ENCODE assay signal across 8 mouse cellular contexts in the genomic region with DNA sequence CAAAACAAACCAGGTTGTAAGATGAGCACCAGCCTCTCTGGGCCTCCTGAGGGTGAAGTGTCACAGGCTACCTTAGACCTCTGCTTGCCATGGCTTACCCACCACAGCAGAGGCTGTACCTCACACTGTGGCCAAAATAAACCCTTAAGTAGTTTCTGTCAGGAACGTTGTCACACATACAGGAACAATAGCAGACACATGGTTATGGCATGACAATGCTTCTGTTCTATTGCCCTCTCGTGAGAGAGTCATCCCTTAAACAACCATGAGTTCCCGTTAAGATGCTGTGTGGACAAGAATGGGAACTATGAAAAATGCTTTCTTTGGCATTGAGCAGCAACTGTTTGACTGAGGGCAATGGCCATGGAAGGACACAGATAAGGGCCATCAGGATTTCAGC. TPM values are rescaled to one million over a fixed set of nuclear protein-coding genes. Genes with fewer than 3 reads are reported as not detected.
DNase-seq lines count a peak whose midpoint lies in the region; ATAC-seq and TF ChIP-seq lines count a peak whose summit lies in the region.

A gene (plus strand): TSS at position 301 of the 400 bp plus-strand sequence.

- no peak for TF ChIP-seq CTCF in Patski (IDR thresholded peaks at IDR 0.05)

- 89% methylated on average over 3 of the region's 3 CpGs for WGBS in midbrain, embryonic 14.5 days

- peak within 1 kb of the TSS; percentile 93 for H3K27ac ChIP-seq in midbrain, embryonic 14.5 days (replicated peaks; ENCODE audit: low read depth, low read length)

- no peaks in the 10 kb centered on the region for H3K9me3 ChIP-seq in midbrain, embryonic 14.5 days (ENCODE audit: control insufficient read depth, low read length)

- CTCF ChIA-PET in Patski (lab: Charles Lee): no interaction called here

- H3K27me3 ChIP-seq in Patski: no peaks in the 10 kb centered on the region
- H3K27me3 ChIP-seq in midbrain, embryonic 14.5 days (ENCODE audit: control insufficient read depth, insufficient read depth, low read length): no peaks in the 10 kb centered on the region

- H3K4me2 ChIP-seq in midbrain, embryonic 14.5 days (ENCODE audit: low read length): peak within 1 kb of the TSS; percentile 66

- in situ Hi-C loops in Patski (cut with MboI; ENCODE audit: low pct_unique_long_range_greater_than_20kb): no loop called here

- H3K4me1 ChIP-seq in midbrain, embryonic 14.5 days (ENCODE audit: control insufficient read depth, insufficient read depth, low read length): peaks cover 15% of the 10 kb centered on the region

- POLR2A ChIA-PET in Patski (lab: Charles Lee): no interaction called here

- DNase-seq in gastrocnemius, postnatal 10 days: no peak
- no peak for DNase-seq in gastrocnemius, adult 8-10 months (ENCODE audit: low spot score in 2 of 2)
- no peak for DNase-seq in Patski (ENCODE audit: low read depth, low spot score)
- no peak for DNase-seq in gonadal fat pad, adult 2 months (ENCODE audit: low read depth)
- DNase-seq in layer of hippocampus, postnatal 10 days (ENCODE audit: low spot score in 2 of 2): no peak
- no peak for DNase-seq in midbrain, embryonic 14.5 days
- DNase-seq in cerebellum, adult 11-12 months: no peak
- no peak for DNase-seq in MN1 (ENCODE audit: low spot score)

- peak within 1 kb of the TSS; percentile 84 for H3K9ac ChIP-seq in midbrain, embryonic 14.5 days (replicated peaks; ENCODE audit: low read length)

- no peak for ATAC-seq in Patski
- ATAC-seq in midbrain, embryonic 14.5 days (ENCODE audit: low FRiP score, low TSS enrichment): no peak

- peak within 1 kb of the TSS; percentile 67 for H3K4me3 ChIP-seq in midbrain, embryonic 14.5 days (replicated peaks; ENCODE audit: low read depth, low read length)

- H3K36me3 ChIP-seq in midbrain, embryonic 14.5 days (ENCODE audit: control insufficient read depth, insufficient read depth, low read length): no peaks in the 10 kb centered on the region

RNA-seq across cellular contexts. Expression of the gene that starts here (rescaled TPM):
- total RNA-seq in gastrocnemius, postnatal 10 days (2021): 10 to 100 TPM; 17.1 to 19.1 TPM
- total RNA-seq in gastrocnemius, adult 8-10 months (2022): 10 to 100 TPM in 2 of 4 experiments, 1 to 10 TPM in 2; 9.4 to 12.8 (median 10.3) TPM
- 42.7 TPM for polyA plus RNA-seq in Patski (2021)
- polyA plus RNA-seq in gonadal fat pad, adult 2 months (2012; rRNA removed): 30.1 and 32.4 TPM in 2 replicates
- total RNA-seq in layer of hippocampus, postnatal 10 days (2021): 10 to 100 TPM; 43.8 to 44.0 TPM
- polyA plus RNA-seq in midbrain, embryonic 14.5 days (2014; fragmentation: Nextera tagmentation; extraction: Ambion mirVana): 42.5 and 50.0 TPM in 2 replicates
